Mouse (Mus musculus) C2C12 (cell line): ENCODE results near the gene Trpv5. TPM values are rescaled to one million over a fixed set of nuclear protein-coding genes. Genes with fewer than 3 reads are reported as not detected.
A peak's percentile ranks its signal among the peaks of the same experiment; 100 is the strongest.

Source experiments
- H3K27me3 ChIP-seq: one replicate; pipeline ENCODE4 v1.6.1; 2011; ENCODE audit not compliant: control insufficient read depth, insufficient read depth, insufficient read length
- H3K36me3 ChIP-seq: one replicate; pipeline ENCODE4 v1.6.1; 2011; ENCODE audit not compliant: control insufficient read depth, insufficient read depth
- H3K4me3 ChIP-seq: one replicate; pipeline ENCODE4 v1.5.1; 2011; ENCODE audit warnings: mild to moderate bottlenecking, control low read depth; ENCODE audit not compliant: poor library complexity, insufficient read depth, severe bottlenecking
- H3K79me2 ChIP-seq: one replicate; pipeline ENCODE4 v1.6.1; 2011; ENCODE audit not compliant: control insufficient read depth, insufficient read depth
- H3K79me3 ChIP-seq: one replicate; pipeline ENCODE4 v1.6.1; 2011; ENCODE audit warnings: low read depth, control low read depth
- H3ac ChIP-seq: one replicate; pipeline ENCODE3; 2011; ENCODE audit warnings: low read depth; ENCODE audit not compliant: control insufficient read depth, insufficient read length
- CEBPB ChIP-seq: IDR thresholded peaks from one replicate; pipeline ENCODE4 v1.6.1; 2011; ENCODE audit warnings: low read depth, mild to moderate bottlenecking, control low read depth, moderate library complexity
- CTCF ChIP-seq: IDR thresholded peaks from one replicate; pipeline ENCODE4 v1.5.1; 2011; ENCODE audit not compliant: control insufficient read depth, insufficient read depth, insufficient read length
- FOSL1 ChIP-seq: IDR thresholded peaks from one replicate; pipeline ENCODE4 v1.8.0; 2011; ENCODE audit warnings: mild to moderate bottlenecking, low read length; ENCODE audit not compliant: poor library complexity, insufficient read depth, severe bottlenecking
- MAX ChIP-seq: IDR thresholded peaks from one replicate; pipeline ENCODE4 v1.6.1; 2011; ENCODE audit warnings: mild to moderate bottlenecking, control low read depth
- MYOD1 ChIP-seq: IDR thresholded peaks from one replicate; pipeline ENCODE4 v1.6.1; 2011; ENCODE audit warnings: low read depth; ENCODE audit not compliant: control insufficient read depth, insufficient read length
- MYOG ChIP-seq: IDR thresholded peaks from one replicate; pipeline ENCODE4 v1.6.1; 2011; ENCODE audit not compliant: control insufficient read depth, insufficient read length; ENCODE audit errors: extremely low read depth
- USF1 ChIP-seq: IDR thresholded peaks from one replicate; pipeline ENCODE4 v1.6.1; 2011; ENCODE audit warnings: low read depth, mild to moderate bottlenecking, control low read depth, moderate library complexity
- polyA plus RNA-seq: library from polyadenylated mRNA; unstranded; fragments of >200 nt; fragmentation: generic; extraction: Trizol; gene quantifications from one replicate; pipeline ENCODE4 v1.2.1, GENCODE M21; 2012; ENCODE audit warnings: missing spikeins

Trpv5 gene
- polyA plus RNA-seq, 1 experiment: not detected

- H3K79me2 ChIP-seq: no peaks in the 10 kb centered on the region
- no peaks in the 10 kb centered on the region for H3K27me3 ChIP-seq
- H3ac ChIP-seq: no peak overlapping the region
- H3K4me3 ChIP-seq: no peak overlapping the region
- no peaks in the 10 kb centered on the region for H3K79me3 ChIP-seq
- TF ChIP-seq CTCF: no peak
- TF ChIP-seq CEBPB: no peak
- no peak for TF ChIP-seq USF1
- TF ChIP-seq FOSL1: no peak
- peak; percentile 54 for TF ChIP-seq MYOD1
- TF ChIP-seq MYOG: no peak
- no peaks in the 10 kb centered on the region for H3K36me3 ChIP-seq
Observed at GRCm38 (mm10) chr6:41607637-41608036, 72.9 kb downstream of the Trpv5 start.

GRCm38 (mm10) chr6:41606214-41606613 is 74.4 kb downstream of the Trpv5 start:
- Histone ChIP-seq H3K4me3 (peak overlapping the region; percentile 48), H3K36me3 (no peaks in the 10 kb centered on the region), H3ac (no peak overlapping the region), H3K79me2 (no peaks in the 10 kb centered on the region), H3K27me3 (no peaks in the 10 kb centered on the region), H3K79me3 (no peaks in the 10 kb centered on the region)
- TF ChIP-seq FOSL1 (no peak), MYOD1 (no peak), CEBPB (peak; percentile 38), MAX (no peak)

GRCm38 (mm10) chr6:41605794-41606104 is 74.8 kb downstream of the Trpv5 start:
- no peaks in the 10 kb centered on the region for H3K36me3 ChIP-seq
- no peaks in the 10 kb centered on the region for H3K27me3 ChIP-seq
- no peaks in the 10 kb centered on the region for H3K79me2 ChIP-seq
- TF ChIP-seq MAX: no peak
- TF ChIP-seq CEBPB: no peak
- no peak for TF ChIP-seq FOSL1
- no peak for TF ChIP-seq MYOG
- no peak for TF ChIP-seq CTCF
- TF ChIP-seq MYOD1: no peak
- no peak for TF ChIP-seq USF1
- H3K79me3 ChIP-seq: no peaks in the 10 kb centered on the region
- H3ac ChIP-seq: peak overlapping the region; percentile 36
- peak overlapping the region; percentile 48 for H3K4me3 ChIP-seq

- TF ChIP-seq MYOD1: no peak
- no peak for TF ChIP-seq CEBPB
- TF ChIP-seq FOSL1: no peak
- TF ChIP-seq MAX: no peak
- TF ChIP-seq USF1: no peak
- no peak for TF ChIP-seq MYOG
- TF ChIP-seq CTCF: no peak
- no peaks in the 10 kb centered on the region for H3K27me3 ChIP-seq
- no peaks in the 10 kb centered on the region for H3K36me3 ChIP-seq
- H3K79me3 ChIP-seq: no peaks in the 10 kb centered on the region
- peak within 1 kb of the TSS; percentile 92 for H3ac ChIP-seq
- H3K4me3 ChIP-seq: peak within 1 kb of the TSS; percentile 48
- no peaks in the 10 kb centered on the region for H3K79me2 ChIP-seq
Observed at GRCm38 (mm10) chr6:41605061-41605793, 75.3 kb downstream of the Trpv5 start, which contains the start of gene Ephb6. Gene Ephb6 (plus strand): TSS chr6:41605482.

GRCm38 (mm10) chr6:41604401-41605050 is 76.0 kb downstream of the Trpv5 start:
- TF ChIP-seq MAX (no peak), CTCF (peak; percentile 47)
- Histone ChIP-seq H3K27me3 (no peaks in the 10 kb centered on the region), H3K79me3 (no peaks in the 10 kb centered on the region)

More at GRCm38 (mm10) chr6:41604401-41605050, 76.0 kb downstream of the Trpv5 start:
- Histone ChIP-seq H3K79me2 (no peaks in the 10 kb centered on the region), H3ac (peak overlapping the region; percentile 59), H3K36me3 (no peaks in the 10 kb centered on the region), H3K4me3 (peak overlapping the region; percentile 48)

Other genes with a start within 250 kb of the Trpv5 start
- gene Gm10334, start 234.6 kb downstream of the Trpv5 start, polyA plus RNA-seq: not detected
- not detected for gene Prss1, start 221.8 kb downstream of the Trpv5 start, polyA plus RNA-seq
- gene Prss2, start 159.0 kb downstream of the Trpv5 start, polyA plus RNA-seq: 0.77 TPM
- 13.0 TPM for gene Ephb6, start 75.3 kb downstream of the Trpv5 start, polyA plus RNA-seq
- gene Trpv6, start 44.4 kb downstream of the Trpv5 start, polyA plus RNA-seq: 0.09 TPM
- gene Llcfc1, start 3.7 kb upstream of the Trpv5 start, polyA plus RNA-seq: not detected
- gene Kel, start 23.6 kb upstream of the Trpv5 start, polyA plus RNA-seq: not detected
- gene Olfr459, start 94.4 kb upstream of the Trpv5 start, polyA plus RNA-seq: not detected
- gene Pip, start 166.8 kb upstream of the Trpv5 start, polyA plus RNA-seq: not detected
- gene Sval2, start 172.2 kb upstream of the Trpv5 start, polyA plus RNA-seq: not detected